Mouse (Mus musculus): Measurements from ENCODE around the gene Bin2. TPM values are rescaled to one million over a fixed set of nuclear protein-coding genes. Genes with fewer than 3 reads are reported as not detected.
A peak's percentile ranks its signal among the peaks of the same experiment; 100 is the strongest.

Gene Bin2
- polyA plus RNA-seq, 1 experiment from 2014 or later = 2.1 TPM

- WGBS = 81% methylated on average over 6 of the region's 6 CpGs
Measured at GRCm38 (mm10) chr15:100646161-100646560, 23.2 kb downstream of the Bin2 start.

GRCm38 (mm10) chr15:100642451-100642850 is 26.9 kb downstream of the Bin2 start:
- Histone ChIP-seq H3K9ac (replicated peaks; ENCODE audit: low read length) (no peak overlapping the region), H3K4me1 (ENCODE audit: control insufficient read depth, insufficient read depth, low read length) (no peaks in the 10 kb centered on the region), H3K27ac (replicated peaks; ENCODE audit: low read depth, low read length) (no peak overlapping the region), H3K36me3 (replicated peaks; ENCODE audit: control insufficient read depth, insufficient read depth, low read depth, low read length) (no peaks in the 10 kb centered on the region), H3K4me2 (ENCODE audit: low read depth, low read length) (no peak overlapping the region), H3K9me3 (replicated peaks; ENCODE audit: control insufficient read depth, low read length) (no peaks in the 10 kb centered on the region), H3K27me3 (ENCODE audit: control insufficient read depth, insufficient read depth, low read length) (peaks cover 11% of the 10 kb centered on the region; the same call in 1 of the 2 replicates), H3K4me3 (ENCODE audit: low read depth, low read length) (no peak overlapping the region)
- ATAC-seq (replicated peaks; ENCODE audit: insufficient number of reproducible peaks, low FRiP score, low TSS enrichment, low read depth) = no peak
- WGBS = 90% methylated on average over 7 of the region's 7 CpGs
- DNase-seq (ENCODE audit: low spot score) = no peak

More at GRCm38 (mm10) chr15:100646161-100646560, 23.2 kb downstream of the Bin2 start:
- Histone ChIP-seq H3K4me1 (ENCODE audit: control insufficient read depth, insufficient read depth, low read length) (no peaks in the 10 kb centered on the region), H3K4me3 (ENCODE audit: low read depth, low read length) (no peak overlapping the region), H3K27ac (replicated peaks; ENCODE audit: low read depth, low read length) (no peak overlapping the region), H3K9me3 (replicated peaks; ENCODE audit: control insufficient read depth, low read length) (no peaks in the 10 kb centered on the region), H3K36me3 (replicated peaks; ENCODE audit: control insufficient read depth, insufficient read depth, low read depth, low read length) (no peaks in the 10 kb centered on the region), H3K27me3 (ENCODE audit: control insufficient read depth, insufficient read depth, low read length) (no peaks in the 10 kb centered on the region), H3K4me2 (ENCODE audit: low read depth, low read length) (no peak overlapping the region), H3K9ac (replicated peaks; ENCODE audit: low read length) (no peak overlapping the region)
- DNase-seq (ENCODE audit: low spot score) (no peak), ATAC-seq (replicated peaks; ENCODE audit: insufficient number of reproducible peaks, low FRiP score, low TSS enrichment, low read depth) (no peak)

GRCm38 (mm10) chr15:100641226-100641810 is 28.0 kb downstream of the Bin2 start:
- WGBS = 68% methylated on average over 16 of the region's 16 CpGs
- DNase-seq (ENCODE audit: low spot score) (no peak), ATAC-seq (replicated peaks; ENCODE audit: insufficient number of reproducible peaks, low FRiP score, low TSS enrichment, low read depth) (no peak)
- Histone ChIP-seq H3K36me3 (replicated peaks; ENCODE audit: control insufficient read depth, insufficient read depth, low read depth, low read length) (no peaks in the 10 kb centered on the region), H3K9me3 (replicated peaks; ENCODE audit: control insufficient read depth, low read length) (no peaks in the 10 kb centered on the region), H3K4me3 (ENCODE audit: low read depth, low read length) (no peak overlapping the region), H3K9ac (replicated peaks; ENCODE audit: low read length) (no peak overlapping the region), H3K4me2 (ENCODE audit: low read depth, low read length) (no peak overlapping the region), H3K27me3 (ENCODE audit: control insufficient read depth, insufficient read depth, low read length) (peaks cover 23% of the 10 kb centered on the region), H3K4me1 (ENCODE audit: control insufficient read depth, insufficient read depth, low read length) (peaks cover 2% of the 10 kb centered on the region), H3K27ac (replicated peaks; ENCODE audit: low read depth, low read length) (no peak overlapping the region)

GRCm38 (mm10) chr15:100639972-100640750 is 29.2 kb downstream of the Bin2 start:
- 72% methylated on average over 16 of the region's 16 CpGs for WGBS
- Histone ChIP-seq H3K27me3 (ENCODE audit: control insufficient read depth, insufficient read depth, low read length) (peaks cover 31% of the 10 kb centered on the region), H3K4me1 (ENCODE audit: control insufficient read depth, insufficient read depth, low read length) (peaks cover 3% of the 10 kb centered on the region)

GRCm38 (mm10) chr15:100637661-100638060 is 31.7 kb downstream of the Bin2 start:
- Histone ChIP-seq H3K9ac (replicated peaks; ENCODE audit: low read length) (no peak overlapping the region), H3K36me3 (replicated peaks; ENCODE audit: control insufficient read depth, insufficient read depth, low read depth, low read length) (no peaks in the 10 kb centered on the region), H3K27me3 (ENCODE audit: control insufficient read depth, insufficient read depth, low read length) (peaks cover 40% of the 10 kb centered on the region), H3K4me1 (ENCODE audit: control insufficient read depth, insufficient read depth, low read length) (peaks cover 3% of the 10 kb centered on the region), H3K4me2 (ENCODE audit: low read depth, low read length) (no peak overlapping the region), H3K9me3 (replicated peaks; ENCODE audit: control insufficient read depth, low read length) (no peaks in the 10 kb centered on the region), H3K4me3 (ENCODE audit: low read depth, low read length) (no peak overlapping the region), H3K27ac (replicated peaks; ENCODE audit: low read depth, low read length) (no peak overlapping the region)
- WGBS = 19% methylated on average over 6 of the region's 6 CpGs
- DNase-seq (ENCODE audit: low spot score) = peak; percentile 40
- no peak for ATAC-seq (replicated peaks; ENCODE audit: insufficient number of reproducible peaks, low FRiP score, low TSS enrichment, low read depth)

More at GRCm38 (mm10) chr15:100639972-100640750, 29.2 kb downstream of the Bin2 start:
- ATAC-seq (replicated peaks; ENCODE audit: insufficient number of reproducible peaks, low FRiP score, low TSS enrichment, low read depth) (no peak), DNase-seq (ENCODE audit: low spot score) (no peak)
- no peak overlapping the region for H3K4me2 ChIP-seq (ENCODE audit: low read depth, low read length)
- no peak overlapping the region for H3K27ac ChIP-seq (replicated peaks; ENCODE audit: low read depth, low read length)
- no peaks in the 10 kb centered on the region for H3K9me3 ChIP-seq (replicated peaks; ENCODE audit: control insufficient read depth, low read length)
- no peaks in the 10 kb centered on the region for H3K36me3 ChIP-seq (replicated peaks; ENCODE audit: control insufficient read depth, insufficient read depth, low read depth, low read length)
- H3K9ac ChIP-seq (replicated peaks; ENCODE audit: low read length) = no peak overlapping the region
- H3K4me3 ChIP-seq (ENCODE audit: low read depth, low read length) = no peak overlapping the region

GRCm38 (mm10) chr15:100636700-100637501 is 32.5 kb downstream of the Bin2 start, which contains the start of gene Smagp:
TSS of gene Smagp (minus strand) at chr15:100636940.
- no peak for ATAC-seq (replicated peaks; ENCODE audit: insufficient number of reproducible peaks, low FRiP score, low TSS enrichment, low read depth)
- H3K4me2 ChIP-seq (ENCODE audit: low read depth, low read length) = peak within 1 kb of the TSS; percentile 93
- H3K9ac ChIP-seq (replicated peaks; ENCODE audit: low read length) = peak within 1 kb of the TSS; percentile 48
- WGBS = under 1% methylated on average over 69 of the region's 77 CpGs
- H3K4me1 ChIP-seq (ENCODE audit: control insufficient read depth, insufficient read depth, low read length) = peaks cover 3% of the 10 kb centered on the region
- DNase-seq (ENCODE audit: low spot score) = peak; percentile 44
- peaks cover 40% of the 10 kb centered on the region for H3K27me3 ChIP-seq (ENCODE audit: control insufficient read depth, insufficient read depth, low read length)
- peak within 1 kb of the TSS; percentile 51 for H3K4me3 ChIP-seq (ENCODE audit: low read depth, low read length)
- H3K27ac ChIP-seq (replicated peaks; ENCODE audit: low read depth, low read length) = no peak within 1 kb of the TSS
- no peaks in the 10 kb centered on the region for H3K9me3 ChIP-seq (replicated peaks; ENCODE audit: control insufficient read depth, low read length)
- no peaks in the 10 kb centered on the region for H3K36me3 ChIP-seq (replicated peaks; ENCODE audit: control insufficient read depth, insufficient read depth, low read depth, low read length)

GRCm38 (mm10) chr15:100635851-100636645 is 33.3 kb downstream of the Bin2 start:
- no peaks in the 10 kb centered on the region for H3K9me3 ChIP-seq (replicated peaks; ENCODE audit: control insufficient read depth, low read length)
- DNase-seq (ENCODE audit: low spot score) (peak; percentile 2), ATAC-seq (replicated peaks; ENCODE audit: insufficient number of reproducible peaks, low FRiP score, low TSS enrichment, low read depth) (no peak)
- WGBS = 3% methylated on average over 38 of the region's 38 CpGs
- H3K4me1 ChIP-seq (ENCODE audit: control insufficient read depth, insufficient read depth, low read length) = peaks cover 3% of the 10 kb centered on the region
- H3K27me3 ChIP-seq (ENCODE audit: control insufficient read depth, insufficient read depth, low read length) = peaks cover 40% of the 10 kb centered on the region
- no peak overlapping the region for H3K27ac ChIP-seq (replicated peaks; ENCODE audit: low read depth, low read length)
- peak overlapping the region; percentile 48 for H3K9ac ChIP-seq (replicated peaks; ENCODE audit: low read length)
- H3K4me2 ChIP-seq (ENCODE audit: low read depth, low read length) = peak overlapping the region; percentile 93
- no peaks in the 10 kb centered on the region for H3K36me3 ChIP-seq (replicated peaks; ENCODE audit: control insufficient read depth, insufficient read depth, low read depth, low read length)
- peak overlapping the region; percentile 51 for H3K4me3 ChIP-seq (ENCODE audit: low read depth, low read length)

Measured in embryonic facial prominence, embryonic 11.5 days (tissue).